Mouse (Mus musculus) hindbrain, embryonic 13.5 days (tissue): Measurements from ENCODE around the gene Commd1. TPM values are rescaled to one million over a fixed set of nuclear protein-coding genes. Genes with fewer than 3 reads are reported as not detected.

Experiments
- ATAC-seq: fragments of 200-750 bp; cut with Nextera tagmentation; 2 replicates; pipeline ENCODE4 v1.8.0; 2017; ENCODE audit warnings: moderate TSS enrichment; ENCODE audit not compliant: low FRiP score
- H3K27ac ChIP-seq: fragments of 300-500 bp; sonication (generic); 2 replicates; pipeline ENCODE4 v1.5.1; 2015; ENCODE audit warnings: inconsistent platforms, mild to moderate bottlenecking, moderate library complexity
- H3K27me3 ChIP-seq: fragments of 300-500 bp; sonication (generic); 2 replicates; pipeline ENCODE4 v1.6.1; 2015; ENCODE audit warnings: mild to moderate bottlenecking, inconsistent platforms
- H3K36me3 ChIP-seq: fragments of 300-500 bp; sonication (generic); 2 replicates; pipeline ENCODE4 v1.6.1; 2015; ENCODE audit warnings: mild to moderate bottlenecking, inconsistent platforms
- H3K4me1 ChIP-seq: fragments of 300-500 bp; sonication (generic); replicated peaks from 2 replicates; pipeline ENCODE4 v1.6.1; 2015; ENCODE audit warnings: inconsistent platforms
- H3K4me2 ChIP-seq: fragments of 300-500 bp; sonication (generic); 2 replicates; pipeline ENCODE4 v1.6.1; 2015; ENCODE audit warnings: inconsistent platforms, mild to moderate bottlenecking, moderate library complexity
- H3K4me3 ChIP-seq: fragments of 300-500 bp; sonication (generic); 2 replicates; pipeline ENCODE4 v1.5.1; 2015; ENCODE audit warnings: mild to moderate bottlenecking, inconsistent platforms
- H3K9ac ChIP-seq: fragments of 300-500 bp; sonication (generic); 2 replicates; pipeline ENCODE4 v1.6.1; 2015; ENCODE audit warnings: mild to moderate bottlenecking, inconsistent platforms
- H3K9me3 ChIP-seq: fragments of 300-500 bp; sonication (generic); 2 replicates; pipeline ENCODE4 v1.6.1; 2016; ENCODE audit warnings: inconsistent platforms
- WGBS: fragments of 180-500 bp; shearing (Covaris S2); methylation state at CpG from one replicate; pipeline ENCODE4 v1.1.7; 2015; 5-methylcytosine and 5-hydroxymethylcytosine counted together
- polyA plus RNA-seq: library from polyadenylated mRNA; unstranded; fragments of >200 nt; fragmentation: Nextera tagmentation; extraction: Ambion mirVana; gene quantifications from 2 replicates; pipeline ENCODE4 v1.2.1, GENCODE M21; 2015

The Commd1 gene
- polyA plus RNA-seq, 1 experiment from 2014 or later = 301 TPM

- under 1% methylated on average over 40 of the region's 40 CpGs for WGBS
Measured at GRCm38 (mm10) chr11:23008181-23008823, 26.1 kb upstream of the Commd1 start.

GRCm38 (mm10) chr11:23007481-23008180 lies 25.4 kb upstream of the Commd1 start, which contains the start of gene Fam161a:
Fam161a (plus strand) TSS chr11:23007531.
- H3K9me3 ChIP-seq = no peaks in the 10 kb centered on the region
- peak; percentile 96 for ATAC-seq
- peak within 1 kb of the TSS; percentile 59 for H3K4me3 ChIP-seq
- H3K27ac ChIP-seq = peak within 1 kb of the TSS; percentile 97
- H3K9ac ChIP-seq = peak within 1 kb of the TSS; percentile 84
- H3K36me3 ChIP-seq = peaks cover 21% of the 10 kb centered on the region
- WGBS = under 1% methylated on average over 22 of the region's 22 CpGs
- H3K4me2 ChIP-seq = peak within 1 kb of the TSS; percentile 70
- H3K27me3 ChIP-seq = no peaks in the 10 kb centered on the region
- peaks cover 16% of the 10 kb centered on the region for H3K4me1 ChIP-seq

More at GRCm38 (mm10) chr11:23008181-23008823, 26.1 kb upstream of the Commd1 start:
- Histone ChIP-seq H3K27ac (peak overlapping the region; percentile 97), H3K4me3 (peak overlapping the region; percentile 59), H3K27me3 (no peaks in the 10 kb centered on the region), H3K4me1 (peaks cover 16% of the 10 kb centered on the region), H3K9ac (peak overlapping the region; percentile 84), H3K4me2 (peak overlapping the region; percentile 70), H3K36me3 (peaks cover 19% of the 10 kb centered on the region), H3K9me3 (no peaks in the 10 kb centered on the region)
- ATAC-seq = peak; percentile 97

GRCm38 (mm10) chr11:23007166-23007480 lies 24.9 kb upstream of the Commd1 start:
- peak overlapping the region; percentile 70 for H3K4me2 ChIP-seq
- WGBS = 6% methylated on average over 6 of the region's 6 CpGs
- H3K36me3 ChIP-seq = peaks cover 26% of the 10 kb centered on the region
- H3K9ac ChIP-seq = peak overlapping the region; percentile 84
- peak overlapping the region; percentile 97 for H3K27ac ChIP-seq
- ATAC-seq = peak; percentile 64
- H3K27me3 ChIP-seq = no peaks in the 10 kb centered on the region
- H3K4me1 ChIP-seq = peaks cover 16% of the 10 kb centered on the region
- H3K9me3 ChIP-seq = no peaks in the 10 kb centered on the region
- peak overlapping the region; percentile 59 for H3K4me3 ChIP-seq

- Histone ChIP-seq H3K4me1 (peaks cover 13% of the 10 kb centered on the region), H3K9me3 (no peaks in the 10 kb centered on the region), H3K27ac (no peak overlapping the region), H3K4me3 (no peak overlapping the region), H3K4me2 (no peak overlapping the region), H3K9ac (no peak overlapping the region), H3K36me3 (peaks cover 42% of the 10 kb centered on the region), H3K27me3 (no peaks in the 10 kb centered on the region)
- WGBS = 95% methylated on average over 1 of the region's 1 CpGs
- no peak for ATAC-seq
Measured at GRCm38 (mm10) chr11:23005276-23005675, 23.1 kb upstream of the Commd1 start.

GRCm38 (mm10) chr11:22998308-22998707 lies 16.1 kb upstream of the Commd1 start:
- H3K4me1 ChIP-seq = no peaks in the 10 kb centered on the region
- H3K4me3 ChIP-seq = no peak overlapping the region
- H3K27ac ChIP-seq = no peak overlapping the region
- no peaks in the 10 kb centered on the region for H3K9me3 ChIP-seq
- H3K36me3 ChIP-seq = peaks cover 79% of the 10 kb centered on the region
- H3K9ac ChIP-seq = no peak overlapping the region
- no peak overlapping the region for H3K4me2 ChIP-seq
- 83% methylated on average over 1 of the region's 1 CpGs for WGBS
- no peak for ATAC-seq
- no peaks in the 10 kb centered on the region for H3K27me3 ChIP-seq

- 95% methylated on average over 4 of the region's 4 CpGs for WGBS
- no peak for ATAC-seq
- no peak overlapping the region for H3K27ac ChIP-seq
Measured at GRCm38 (mm10) chr11:22995461-22995860, 13.3 kb upstream of the Commd1 start.

GRCm38 (mm10) chr11:22994271-22994670 lies 12.1 kb upstream of the Commd1 start:
- Histone ChIP-seq H3K27ac (no peak overlapping the region), H3K27me3 (no peaks in the 10 kb centered on the region), H3K9me3 (no peaks in the 10 kb centered on the region), H3K4me3 (no peak overlapping the region), H3K4me1 (peaks cover 17% of the 10 kb centered on the region), H3K4me2 (no peak overlapping the region), H3K36me3 (peaks cover 47% of the 10 kb centered on the region), H3K9ac (no peak overlapping the region)
- WGBS = 94% methylated on average over 2 of the region's 2 CpGs
- ATAC-seq = no peak

More at GRCm38 (mm10) chr11:22995461-22995860, 13.3 kb upstream of the Commd1 start:
- Histone ChIP-seq H3K4me3 (no peak overlapping the region), H3K9me3 (no peaks in the 10 kb centered on the region), H3K36me3 (peaks cover 59% of the 10 kb centered on the region), H3K4me1 (peaks cover 12% of the 10 kb centered on the region), H3K27me3 (no peaks in the 10 kb centered on the region), H3K9ac (no peak overlapping the region), H3K4me2 (no peak overlapping the region)

- Histone ChIP-seq H3K4me3 (peak overlapping the region; percentile 81), H3K27ac (no peak overlapping the region), H3K27me3 (no peaks in the 10 kb centered on the region), H3K9me3 (no peaks in the 10 kb centered on the region), H3K4me1 (peaks cover 17% of the 10 kb centered on the region), H3K36me3 (peaks cover 26% of the 10 kb centered on the region), H3K4me2 (peak overlapping the region; percentile 93), H3K9ac (peak overlapping the region; percentile 91)
- 13% methylated on average over 14 of the region's 14 CpGs for WGBS
- ATAC-seq = no peak
Measured at GRCm38 (mm10) chr11:22991218-22991835, 9.1 kb upstream of the Commd1 start.

- Histone ChIP-seq H3K4me3 (peak within 1 kb of the TSS; percentile 81), H3K9ac (peak within 1 kb of the TSS; percentile 91), H3K36me3 (peaks cover 21% of the 10 kb centered on the region), H3K4me2 (peak within 1 kb of the TSS; percentile 93), H3K4me1 (peaks cover 17% of the 10 kb centered on the region), H3K27me3 (no peaks in the 10 kb centered on the region), H3K9me3 (no peaks in the 10 kb centered on the region), H3K27ac (peak within 1 kb of the TSS; percentile 95)
- WGBS = under 1% methylated on average over 66 of the region's 66 CpGs
- ATAC-seq = peak; percentile 99
Measured at GRCm38 (mm10) chr11:22990393-22991126, 8.4 kb upstream of the Commd1 start, which contains the start of gene Cct4. Cct4 (plus strand) TSS chr11:22990519.

GRCm38 (mm10) chr11:22989786-22990185 lies 7.6 kb upstream of the Commd1 start:
- H3K27me3 ChIP-seq = no peaks in the 10 kb centered on the region
- WGBS = 52% methylated on average over 1 of the region's 1 CpGs
- H3K27ac ChIP-seq = peak overlapping the region; percentile 95
- ATAC-seq = peak; percentile 5
- H3K4me1 ChIP-seq = peaks cover 17% of the 10 kb centered on the region
- H3K9me3 ChIP-seq = no peaks in the 10 kb centered on the region
- H3K9ac ChIP-seq = peak overlapping the region; percentile 91
- peak overlapping the region; percentile 81 for H3K4me3 ChIP-seq
- H3K36me3 ChIP-seq = peaks cover 13% of the 10 kb centered on the region
- H3K4me2 ChIP-seq = peak overlapping the region; percentile 93

GRCm38 (mm10) chr11:22987357-22987756 lies 5.2 kb upstream of the Commd1 start:
- Histone ChIP-seq H3K9me3 (no peaks in the 10 kb centered on the region), H3K27me3 (no peaks in the 10 kb centered on the region), H3K27ac (no peak overlapping the region), H3K4me1 (peaks cover 20% of the 10 kb centered on the region), H3K4me2 (no peak overlapping the region), H3K4me3 (no peak overlapping the region), H3K9ac (no peak overlapping the region; the same call in 1 of the 2 replicates), H3K36me3 (no peaks in the 10 kb centered on the region)
- WGBS = 45% methylated on average over 2 of the region's 2 CpGs
- no peak for ATAC-seq

GRCm38 (mm10) chr11:22985510-22985909 lies 3.3 kb upstream of the Commd1 start:
- Histone ChIP-seq H3K4me2 (no peak overlapping the region), H3K27ac (no peak overlapping the region), H3K4me3 (no peak overlapping the region), H3K27me3 (no peaks in the 10 kb centered on the region), H3K4me1 (peaks cover 18% of the 10 kb centered on the region), H3K9ac (no peak overlapping the region), H3K9me3 (no peaks in the 10 kb centered on the region), H3K36me3 (no peaks in the 10 kb centered on the region)
- ATAC-seq = no peak
- 81% methylated on average over 3 of the region's 3 CpGs for WGBS
